Mouse (Mus musculus) thymus, adult 2 months (tissue): ENCODE results near the gene Cyth1.

Experiments used
- CTCF ChIP-seq: fragments of 200-500 bp; IDR thresholded peaks from 2 replicates; pipeline ENCODE4 v1.5.1; 2012; ENCODE audit warnings: mild to moderate bottlenecking, control low read depth, low read length, moderate library complexity, borderline replicate concordance; ENCODE audit not compliant: control insufficient read depth, poor library complexity, insufficient read depth; ENCODE audit errors: extremely low read depth
- POLR2A ChIP-seq: fragments of 200-500 bp; IDR thresholded peaks from 2 replicates; pipeline ENCODE4 v1.6.1; 2012; ENCODE audit warnings: mild to moderate bottlenecking, low read length, control low read depth, moderate library complexity; ENCODE audit not compliant: control insufficient read depth, poor library complexity, insufficient read depth; ENCODE audit errors: extremely low read depth

DNA sequence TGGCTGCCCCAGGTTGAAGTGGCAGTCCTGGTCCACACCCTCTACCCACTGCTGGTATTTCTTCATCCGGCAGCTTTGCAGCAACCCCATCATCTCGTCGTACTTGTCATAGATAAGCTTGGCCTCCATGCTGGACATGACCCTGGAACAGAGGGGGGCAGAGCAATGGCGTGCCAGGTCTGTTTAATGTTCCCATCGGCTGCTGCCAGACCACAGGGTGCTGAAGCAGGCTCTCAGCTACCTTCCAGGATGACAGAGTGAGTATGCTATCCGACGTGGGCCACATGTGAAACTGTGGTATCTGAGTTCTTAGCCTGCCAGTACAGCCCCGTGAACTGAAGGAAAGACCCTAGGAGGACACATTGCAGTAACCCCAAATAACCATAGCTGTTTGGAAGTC, 129.6 kb downstream of the Cyth1 start:
- no peak for TF ChIP-seq CTCF
- TF ChIP-seq POLR2A: no peak
